Mouse (Mus musculus) WW6 (cell line): ENCODE measurements around the gene Dennd4a.
A peak's percentile ranks its signal among the peaks of the same experiment; 100 is the strongest.

Experiments
- DNase-seq: peaks from one replicate; pipeline ENCODE4 v3.0.0-alpha.2; 2013; ENCODE audit warnings: low read depth, low spot score

The Dennd4a gene

GRCm38 (mm10) chr9:64956337-64956736 is 145.2 kb downstream of the Dennd4a start:
- no peak for DNase-seq

- no peak for DNase-seq
These were observed 146.1 kb downstream of the Dennd4a start for GRCm38 (mm10) chr9:64957276-64957675.

- DNase-seq, result peak; percentile 92
These were observed 149.2 kb downstream of the Dennd4a start, which contains the start of gene Ints14 for GRCm38 (mm10) chr9:64960117-64960977. Gene Ints14, plus strand, starts transcription at chr9:64960905.

GRCm38 (mm10) chr9:64960978-64961320 is 149.8 kb downstream of the Dennd4a start:
- DNase-seq, result no peak
